Comparison of ENCODE assay signal across 12 mouse cellular contexts in genomic region chr16:91551081-91551524, GRCm38 (mm10). TPM values are rescaled to one million over a fixed set of nuclear protein-coding genes. Genes with fewer than 3 reads are reported as not detected.
DNase-seq lines count a peak whose midpoint lies in the region; ATAC-seq and TF ChIP-seq lines count a peak whose summit lies in the region.
"Had no signal": no experiment of that assay in that cellular context is flagged by ENCODE, and none has a peak within 500 bp of the region (broad histone marks: within the 10 kb centered on the region; RNA-seq: fewer than 3 reads in every experiment).

No protein-coding gene starts in this region.

- TF ChIP-seq CTCF in intestine, postnatal 0 days (IDR thresholded peaks at IDR 0.05; ENCODE audit: low read depth): no peak

- WGBS in lung, embryonic 16.5 days: 60% methylated on average over 10 of the region's 10 CpGs
- 30% methylated on average over 10 of the region's 10 CpGs for WGBS in intestine, postnatal 0 days
- WGBS in stomach, embryonic 14.5 days: 62% methylated on average over 10 of the region's 10 CpGs

- H3K27me3 ChIP-seq in lung, embryonic 16.5 days (ENCODE audit: control insufficient read depth, insufficient read depth, low read depth, low read length): no peaks in the 10 kb centered on the region
- no peaks in the 10 kb centered on the region for H3K27me3 ChIP-seq in intestine, postnatal 0 days (replicated peaks; ENCODE audit: control insufficient read depth, insufficient read depth, low read length)
- H3K27me3 ChIP-seq in stomach, embryonic 14.5 days (ENCODE audit: control insufficient read depth, insufficient read depth, low read length): no peaks in the 10 kb centered on the region
- H3K27me3 ChIP-seq: Patski had no signal

- H3K4me1 ChIP-seq in lung, embryonic 16.5 days (replicated peaks; ENCODE audit: control insufficient read depth, insufficient read depth, low read length): peaks cover 38% of the 10 kb centered on the region
- peaks cover 10% of the 10 kb centered on the region for H3K4me1 ChIP-seq in intestine, postnatal 0 days (replicated peaks; ENCODE audit: control insufficient read depth, insufficient read depth, low read length)
- peaks cover 27% of the 10 kb centered on the region for H3K4me1 ChIP-seq in stomach, embryonic 14.5 days (ENCODE audit: control insufficient read depth, insufficient read depth, low read length)

- no peak overlapping the region for H3K9ac ChIP-seq in lung, embryonic 16.5 days (ENCODE audit: low read length)
- no peak overlapping the region for H3K9ac ChIP-seq in intestine, postnatal 0 days (ENCODE audit: low read depth, low read length)
- H3K9ac ChIP-seq in stomach, embryonic 14.5 days (replicated peaks; ENCODE audit: low read depth, low read length): no peak overlapping the region
- H3K9ac ChIP-seq: hindbrain, embryonic 14.5 days had no signal

- peak; percentile 15; the same call in 1 of the 2 replicates for ATAC-seq in lung, embryonic 16.5 days (ENCODE audit: low read depth)
- ATAC-seq in intestine, postnatal 0 days: peak; percentile 65
- ATAC-seq in stomach, embryonic 14.5 days (ENCODE audit: insufficient number of reproducible peaks, insufficient read depth, low FRiP score, low read depth): peak; percentile 74
- ATAC-seq: forebrain, embryonic 14.5 days; Patski had no signal

- DNase-seq in lung, postnatal 10 days: no peak
- DNase-seq in c-Kit-positive CD71-positive TER-119-positive erythroid progenitor cells, embryonic 14.5 days (ENCODE audit: low spot score): peak; percentile 57
- DNase-seq in thymus, postnatal 14 days: no peak
- DNase-seq in layer of hippocampus, adult 9-10 months (ENCODE audit: low spot score): no peak
- DNase-seq in thymus, postnatal 0 days (ENCODE audit: low spot score): no peak
- DNase-seq: layer of hippocampus, adult 9-11 months had no signal

- no peak overlapping the region for H3K4me3 ChIP-seq in lung, embryonic 16.5 days (ENCODE audit: low read length)
- H3K4me3 ChIP-seq in intestine, postnatal 0 days (ENCODE audit: low read depth, low read length): no peak overlapping the region
- no peak overlapping the region for H3K4me3 ChIP-seq in stomach, embryonic 14.5 days (ENCODE audit: low read depth, low read length)

- no peak overlapping the region for H3K4me2 ChIP-seq in lung, embryonic 16.5 days (ENCODE audit: low read depth, low read length)
- peak overlapping the region; percentile 32; the same call in 1 of the 2 replicates for H3K4me2 ChIP-seq in intestine, postnatal 0 days (replicated peaks; ENCODE audit: low read depth)
- no peak overlapping the region for H3K4me2 ChIP-seq in stomach, embryonic 14.5 days (replicated peaks; ENCODE audit: low read depth, low read length)
- H3K4me2 ChIP-seq: hindbrain, embryonic 14.5 days had no signal

- H3K27ac ChIP-seq in lung, embryonic 16.5 days (ENCODE audit: low read length): no peak overlapping the region
- H3K27ac ChIP-seq in intestine, postnatal 0 days (ENCODE audit: low read depth, low read length): peak overlapping the region; percentile 86
- H3K27ac ChIP-seq in stomach, embryonic 14.5 days (ENCODE audit: low read length): 0 out of 2 replicates have a peak overlapping the region, but pooled peaks have one; percentile 28
- H3K27ac ChIP-seq: hindbrain, embryonic 14.5 days had no signal

- no peaks in the 10 kb centered on the region for H3K9me3 ChIP-seq in lung, embryonic 16.5 days (ENCODE audit: control insufficient read depth, low read length)
- H3K9me3 ChIP-seq in intestine, postnatal 0 days (ENCODE audit: control insufficient read depth): no peaks in the 10 kb centered on the region
- no peaks in the 10 kb centered on the region for H3K9me3 ChIP-seq in stomach, embryonic 14.5 days (ENCODE audit: control insufficient read depth, low read depth, low read length)

- H3K36me3 ChIP-seq in lung, embryonic 16.5 days (ENCODE audit: control insufficient read depth, insufficient read depth, low read length): peaks cover 9% of the 10 kb centered on the region; the same call in 1 of the 2 replicates
- peaks cover 16% of the 10 kb centered on the region for H3K36me3 ChIP-seq in intestine, postnatal 0 days (ENCODE audit: control insufficient read depth, insufficient read depth)
- peaks cover 5% of the 10 kb centered on the region for H3K36me3 ChIP-seq in stomach, embryonic 14.5 days (ENCODE audit: control insufficient read depth, insufficient read depth, low read length)

RNA-seq across cellular contexts. Expression of gene Ifngr2, which starts 4.2 kb away (rescaled TPM):
- 53.7 and 54.1 TPM in 2 replicates for polyA plus RNA-seq in lung, embryonic 16.5 days (2015; fragmentation: Nextera tagmentation; extraction: Ambion mirVana)
- polyA plus RNA-seq in intestine, postnatal 0 days (2015; fragmentation: Nextera tagmentation; extraction: Ambion mirVana): 138 and 146 TPM in 2 replicates
- 44.0 and 51.8 TPM in 2 replicates for polyA plus RNA-seq in stomach, embryonic 14.5 days (2014; fragmentation: Nextera tagmentation; extraction: Ambion mirVana)
- polyA plus RNA-seq in thymus, postnatal 0 days (2015; fragmentation: Nextera tagmentation; extraction: Ambion mirVana): 38.1 and 41.6 TPM in 2 replicates

RNA-seq across cellular contexts. Expression of gene Tmem50b, which starts 46.5 kb away (rescaled TPM):
- 55.4 and 59.1 TPM in 2 replicates for polyA plus RNA-seq in lung, embryonic 16.5 days (2015; fragmentation: Nextera tagmentation; extraction: Ambion mirVana)
- 24.9 and 28.0 TPM in 2 replicates for polyA plus RNA-seq in intestine, postnatal 0 days (2015; fragmentation: Nextera tagmentation; extraction: Ambion mirVana)
- 29.7 and 33.3 TPM in 2 replicates for polyA plus RNA-seq in stomach, embryonic 14.5 days (2014; fragmentation: Nextera tagmentation; extraction: Ambion mirVana)
- 33.9 and 38.5 TPM in 2 replicates for polyA plus RNA-seq in thymus, postnatal 0 days (2015; fragmentation: Nextera tagmentation; extraction: Ambion mirVana)

Comparison
In these comparisons a context has a peak if more than half of its experiments do, and no peak if none do; other contexts are left out.
1. ATAC-seq: peak in every context shown above with its lines; median percentile 74 in stomach, embryonic 14.5 days; 65 in intestine, postnatal 0 days; 15 in lung, embryonic 16.5 days.